Mouse (Mus musculus) cerebellum, adult 9-10 months (tissue): ENCODE measurements around the gene Rims3.

ENCODE experiments used
- DNase-seq: peaks from one replicate; pipeline ENCODE4 v3.0.0; 2022

The Rims3 gene

DNA sequence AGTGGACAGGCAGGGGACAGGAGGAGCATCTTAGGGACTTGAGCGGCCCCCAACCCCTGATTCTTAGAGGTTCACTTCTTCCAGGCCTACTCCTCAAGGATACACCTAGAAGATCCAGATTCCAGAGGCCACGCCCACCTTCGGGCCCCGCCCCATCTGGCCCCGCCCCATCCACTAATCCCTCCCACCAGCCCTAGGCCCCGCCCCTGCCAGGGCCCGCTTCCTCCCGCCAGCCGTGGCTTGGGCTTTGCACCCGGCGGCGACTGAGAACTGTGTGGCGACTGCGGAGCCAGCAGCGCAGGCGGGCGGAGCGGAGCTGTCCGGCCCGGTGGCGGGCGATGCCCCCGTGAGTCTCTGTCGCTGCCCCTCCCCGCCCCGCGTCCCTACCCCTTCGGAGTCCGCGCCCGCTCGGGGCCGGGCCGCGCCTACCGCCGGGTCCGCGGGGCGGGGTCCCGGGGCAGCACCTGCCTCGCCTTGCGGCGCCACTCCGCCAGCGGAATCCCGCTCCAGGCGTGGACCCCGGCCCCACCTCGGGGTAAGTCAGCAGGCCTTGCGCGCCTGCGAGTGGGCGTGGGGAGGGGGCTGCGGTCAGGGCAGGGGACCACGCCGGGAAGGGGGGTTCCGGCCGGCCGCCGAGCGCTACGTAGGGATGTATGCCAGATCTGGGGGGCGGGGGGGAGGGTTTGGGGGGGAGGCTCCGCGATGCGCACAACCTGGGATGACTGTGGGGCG lies at the start of gene Rims3:
Rims3 (plus strand) TSS at position 229 of the 732 bp plus-strand sequence.
- DNase-seq: peak; percentile 70

- no peak for DNase-seq
Measured at GRCm38 (mm10) chr4:120805816-120806215, 48.8 kb upstream of the Rims3 start.

DNA sequence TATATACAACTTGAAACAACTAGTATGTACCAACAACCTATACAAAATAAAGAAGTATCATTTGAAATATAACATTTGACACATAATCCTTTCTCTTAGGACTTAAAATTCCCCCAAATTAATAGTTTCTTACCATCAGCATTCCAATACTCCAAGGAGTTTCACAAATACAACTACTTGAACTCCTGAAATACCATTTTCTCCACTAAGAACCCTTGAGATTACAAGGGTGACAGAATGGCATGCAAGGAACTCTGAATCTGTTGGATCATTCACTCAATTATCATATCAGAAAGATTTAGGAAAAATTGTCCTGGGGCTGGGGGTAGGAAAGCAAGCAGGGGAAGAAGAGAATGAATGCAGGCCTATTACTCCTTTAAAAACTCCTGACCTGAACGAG lies 40.9 kb upstream of the Rims3 start:
- DNase-seq: no peak

DNA sequence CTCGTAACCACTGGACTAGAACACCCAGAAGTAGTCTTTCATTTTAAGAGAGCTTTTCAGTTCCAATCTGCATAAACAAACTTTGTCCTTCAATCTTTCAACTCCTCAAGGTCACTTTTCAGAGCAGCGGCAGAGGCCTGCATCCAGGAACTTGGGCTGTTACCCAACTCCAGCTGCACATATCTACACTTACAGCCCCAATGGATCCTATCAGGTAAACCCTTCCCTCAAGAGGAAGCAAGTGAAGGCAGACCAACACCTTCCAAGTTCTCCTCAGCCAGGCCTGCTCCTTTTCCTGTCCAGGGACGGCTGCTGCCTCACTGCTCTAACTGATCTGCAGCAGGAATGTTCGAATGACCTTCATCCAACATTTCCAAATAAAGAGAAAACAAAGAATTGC lies 40.4 kb upstream of the Rims3 start:
- DNase-seq: no peak

DNA sequence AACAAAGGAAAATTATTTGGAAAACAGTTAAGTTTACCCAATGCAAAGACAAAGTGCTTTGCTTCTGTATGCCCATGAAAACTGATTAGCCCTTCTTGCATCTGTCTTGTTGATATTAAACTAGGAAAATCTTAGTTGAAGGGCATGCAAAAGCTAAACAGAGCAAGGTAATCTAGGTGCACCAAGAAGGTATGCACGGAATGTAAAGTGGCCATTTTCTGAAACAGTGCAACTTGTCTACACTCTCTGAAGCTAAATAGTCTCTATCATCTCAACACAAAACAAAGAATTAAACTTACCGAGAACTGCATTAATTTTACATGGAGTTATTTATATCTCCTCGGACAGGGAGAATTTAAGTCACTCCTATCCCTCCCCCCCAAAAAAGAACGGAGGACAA lies 39.5 kb upstream of the Rims3 start:
- no peak for DNase-seq

DNA sequence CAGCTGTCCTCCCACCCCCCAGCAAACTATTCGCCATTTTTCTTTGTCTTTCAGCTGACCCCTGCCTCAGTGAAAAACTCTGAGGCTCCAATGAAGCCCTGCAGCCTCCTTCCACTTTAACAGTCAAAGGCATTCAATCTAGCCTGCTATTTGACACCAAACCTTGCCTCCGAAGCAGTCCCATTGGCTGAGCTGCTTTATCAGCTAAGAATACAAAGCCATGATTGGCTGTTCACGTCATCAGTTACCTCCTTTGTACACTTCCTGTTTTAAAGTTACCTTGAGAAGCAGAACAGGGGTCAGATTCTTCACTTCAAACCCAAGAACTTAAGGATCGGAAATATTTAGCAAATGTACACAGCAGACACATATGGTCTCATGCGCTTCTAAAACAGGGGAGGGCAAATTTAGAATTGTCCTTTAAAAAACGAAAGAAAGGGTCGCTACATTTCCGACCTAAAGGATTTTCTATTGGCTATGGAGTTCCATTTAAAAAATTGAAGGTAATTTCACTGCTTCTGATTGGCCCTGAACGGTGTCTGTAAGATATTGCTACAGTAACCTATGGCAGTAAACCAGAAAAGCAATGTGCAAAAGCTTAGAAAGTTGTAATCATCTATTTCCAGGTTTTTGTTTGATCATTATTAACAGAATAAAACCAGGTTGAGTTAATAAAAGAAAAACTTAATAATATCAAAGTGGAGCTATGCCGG lies 38.8 kb upstream of the Rims3 start:
- DNase-seq: peak; percentile 91

- no peak for DNase-seq
Measured at GRCm38 (mm10) chr4:120817002-120817774, 37.4 kb upstream of the Rims3 start.

DNA sequence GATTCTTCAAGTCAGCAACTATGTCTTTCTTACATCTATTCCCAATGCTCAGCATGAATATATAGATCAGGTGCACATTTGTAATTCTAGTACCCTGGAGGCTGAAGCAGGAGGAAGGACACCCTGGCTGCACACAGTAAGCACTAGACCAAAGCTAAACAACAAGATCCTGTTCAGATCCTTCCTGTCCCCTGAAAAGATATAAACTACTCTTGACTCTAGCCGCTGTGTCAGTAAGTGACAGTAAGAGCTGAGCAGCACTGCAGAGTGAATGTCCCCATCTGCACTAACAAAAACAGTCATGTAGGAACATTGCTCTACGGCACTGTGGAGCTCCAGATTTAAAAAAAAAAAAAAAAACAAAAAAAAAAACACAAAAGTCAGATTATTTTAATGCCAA lies 36.7 kb upstream of the Rims3 start:
- DNase-seq: no peak

DNA sequence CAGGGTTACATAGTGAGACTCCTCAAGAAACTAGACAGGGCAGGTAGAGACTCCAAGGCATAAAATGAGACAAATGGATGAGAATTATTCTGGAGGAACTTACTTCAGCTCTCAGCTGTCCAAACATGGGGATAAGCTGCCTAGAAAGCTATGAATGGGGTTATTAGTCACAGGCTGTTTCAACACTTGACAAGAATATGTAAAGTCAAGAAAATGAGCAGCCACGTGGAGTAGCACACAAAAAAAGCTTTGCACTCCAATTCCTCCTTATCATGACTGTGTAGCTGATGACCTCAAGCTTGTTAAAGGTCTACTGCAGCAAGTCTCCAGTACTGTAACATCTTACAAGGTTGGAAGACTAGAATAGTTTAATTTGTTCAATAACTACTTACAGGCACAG lies 35.3 kb upstream of the Rims3 start:
- no peak for DNase-seq

DNA sequence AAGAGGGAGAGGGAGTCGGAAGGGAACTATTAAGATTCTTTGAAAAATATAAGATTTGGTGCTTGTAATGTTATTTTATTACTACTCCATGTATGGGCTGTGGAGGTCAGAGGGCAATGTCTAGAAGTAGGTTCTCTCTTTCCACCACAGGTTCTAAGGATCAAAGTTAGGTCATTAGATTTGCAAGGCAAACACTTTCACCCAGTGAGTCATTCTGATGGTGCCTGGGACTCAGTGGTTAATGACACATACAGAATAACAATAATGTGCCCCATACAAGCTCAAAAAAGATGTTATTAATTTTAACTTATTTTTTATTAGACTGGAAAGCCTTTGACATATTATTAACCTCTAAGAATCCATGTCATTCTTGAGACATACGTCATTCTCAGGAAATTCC lies 34.7 kb upstream of the Rims3 start:
- DNase-seq: no peak

GRCm38 (mm10) chr4:120822191-120822911 lies 32.3 kb upstream of the Rims3 start:
- no peak for DNase-seq

DNA sequence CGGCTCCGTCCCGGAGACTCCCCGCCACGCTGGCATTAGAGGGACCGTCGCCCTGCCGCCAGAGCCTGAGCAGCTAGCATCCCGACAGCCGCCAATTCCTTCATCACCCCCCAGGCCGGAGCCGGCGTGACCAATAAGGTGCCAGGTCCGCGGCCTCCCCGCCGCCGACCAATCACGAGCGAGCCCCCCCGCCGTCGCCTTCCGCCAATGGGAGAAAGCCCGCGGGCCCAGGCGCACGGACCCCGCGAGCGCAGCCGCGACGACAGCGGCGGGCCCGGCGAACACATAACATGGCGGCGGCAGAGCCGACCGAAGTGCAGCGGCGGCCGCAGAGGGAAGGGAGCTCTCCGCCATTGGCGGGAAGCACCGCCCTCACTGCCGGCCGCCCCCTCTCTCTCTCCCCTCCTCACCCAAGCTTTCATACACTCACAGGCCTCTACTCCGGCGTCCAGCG lies 29.5 kb upstream of the Rims3 start:
- DNase-seq: peak; percentile 98

DNA sequence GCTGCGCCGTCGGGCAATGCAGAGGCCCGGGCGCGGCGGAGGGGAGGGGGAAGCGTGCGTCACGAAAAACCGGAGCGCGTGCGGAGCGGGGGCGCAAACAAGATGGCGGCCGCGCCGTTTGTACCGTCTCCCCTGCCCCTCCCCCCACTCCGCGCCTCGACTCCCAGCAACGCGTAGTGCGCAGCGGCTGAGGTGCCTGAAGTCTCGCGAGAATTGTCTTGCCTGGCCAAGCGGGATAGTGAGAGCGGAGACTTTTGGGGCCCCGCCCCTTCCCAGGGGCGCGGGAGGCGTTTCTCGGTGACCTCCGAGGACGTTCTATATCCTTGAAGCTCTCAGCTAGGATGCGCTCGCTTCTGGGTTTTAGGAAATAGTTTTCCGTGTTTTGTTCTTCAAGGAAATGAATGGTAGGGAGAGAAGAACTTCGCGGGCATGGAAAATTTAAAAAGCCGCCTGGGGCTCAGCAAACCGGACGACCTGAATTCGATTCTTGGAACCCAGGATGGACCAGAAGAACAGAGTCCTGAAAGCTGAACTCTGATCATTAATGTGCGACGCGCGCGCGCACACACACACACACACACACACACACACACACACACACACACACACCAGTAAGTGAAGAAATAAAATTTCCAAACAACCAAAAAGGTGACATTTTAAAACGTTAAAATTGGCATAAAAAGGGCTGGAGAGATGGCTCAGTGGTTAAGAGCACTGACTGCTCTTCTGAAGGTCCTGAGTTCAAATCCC lies 28.9 kb upstream of the Rims3 start:
- peak; percentile 98 for DNase-seq

GRCm38 (mm10) chr4:120826418-120826817 lies 28.2 kb upstream of the Rims3 start:
- DNase-seq: no peak

GRCm38 (mm10) chr4:120830767-120831166 lies 23.8 kb upstream of the Rims3 start:
- no peak for DNase-seq

DNA sequence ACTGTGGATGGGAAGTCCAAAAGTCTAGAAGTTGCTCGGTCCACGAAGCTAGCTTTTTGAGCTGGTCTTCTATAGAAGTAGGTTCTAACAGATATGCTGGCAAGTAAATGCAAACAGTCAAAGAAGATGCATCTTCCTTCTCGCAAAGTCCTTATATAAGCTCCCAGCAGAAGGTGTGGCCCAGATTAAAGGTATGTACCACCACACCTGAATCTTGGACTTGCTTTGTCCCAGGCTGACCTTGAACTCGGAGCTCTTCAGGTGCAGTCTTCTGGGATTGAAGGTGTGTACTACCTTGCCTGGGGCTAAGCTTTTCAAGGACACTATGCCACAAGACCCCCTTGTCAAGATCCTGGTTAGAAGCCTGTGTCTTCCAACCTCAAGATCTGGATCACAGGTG lies 23.1 kb upstream of the Rims3 start, which contains the start of gene Nfyc:
Nfyc (minus strand) TSS at position 101 of the 400 bp plus-strand sequence.
- no peak for DNase-seq

DNA sequence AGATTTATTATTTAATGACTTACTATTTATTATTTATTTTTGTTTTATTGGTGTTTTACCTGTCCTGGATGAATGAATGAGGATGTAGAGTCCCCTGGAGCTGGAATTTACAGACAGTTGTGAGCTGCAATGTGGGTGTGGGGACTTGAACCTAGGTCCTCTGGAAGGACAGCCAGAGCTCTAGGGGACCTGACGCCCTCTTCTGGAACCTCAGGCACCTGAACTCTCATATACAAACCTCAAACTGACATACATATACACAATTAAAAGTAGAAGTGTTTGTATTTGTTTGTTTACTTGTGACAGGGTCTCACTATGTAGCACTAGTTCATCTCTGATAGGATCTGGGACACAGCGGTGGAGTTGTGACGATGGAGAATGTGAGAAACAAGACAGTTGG lies 13.3 kb upstream of the Rims3 start:
- no peak for DNase-seq

DNA sequence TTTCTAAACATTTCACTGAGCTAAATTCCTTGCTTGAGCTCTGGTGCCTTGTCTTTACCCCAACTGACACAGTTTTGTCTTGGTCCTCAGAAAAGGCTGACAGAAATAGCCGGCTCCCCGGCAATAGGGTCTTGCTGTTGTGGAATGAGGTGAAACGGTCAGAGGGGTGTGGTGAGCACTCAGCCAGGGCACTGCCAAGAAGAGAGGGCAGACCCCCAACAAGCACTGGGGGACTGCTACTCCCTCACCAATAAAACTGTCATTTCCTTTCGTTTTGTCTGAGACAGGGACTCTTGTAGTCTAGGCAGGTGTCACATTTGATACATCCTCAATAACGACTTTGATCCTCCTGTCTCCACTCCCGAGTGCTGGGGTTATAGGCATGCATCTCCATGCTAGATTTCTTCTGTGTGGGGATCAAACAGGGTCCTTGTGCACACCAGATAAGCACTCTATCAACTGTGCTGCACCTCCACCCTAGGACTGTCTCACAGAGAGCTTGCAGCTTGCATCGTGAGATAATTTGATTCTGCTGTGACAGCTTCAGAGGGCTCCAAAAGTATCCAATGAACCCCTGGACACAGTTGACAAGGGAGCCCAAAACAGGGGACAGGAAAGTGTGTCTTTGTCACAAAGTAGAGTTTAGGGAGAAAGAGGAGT lies 10.1 kb upstream of the Rims3 start:
- no peak for DNase-seq

DNA sequence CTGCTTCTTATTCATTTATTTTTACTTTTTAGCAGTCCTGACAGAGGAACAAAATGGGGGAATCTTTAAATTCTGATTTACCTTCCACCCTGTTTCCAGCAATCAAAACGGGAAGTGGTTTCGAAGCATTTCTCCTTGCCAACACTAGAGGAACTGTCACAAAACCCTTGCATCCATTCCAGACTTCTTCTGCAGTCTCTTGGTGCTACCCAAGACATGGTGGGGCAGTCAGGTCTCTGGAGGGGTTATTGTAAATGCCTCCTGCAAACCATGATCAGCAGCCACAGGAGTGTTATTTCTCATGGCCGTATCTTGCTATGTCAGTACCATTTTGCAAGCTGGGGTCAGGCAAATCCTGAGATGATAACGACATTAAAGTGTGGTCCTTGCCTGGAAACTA lies 9.5 kb upstream of the Rims3 start:
- no peak for DNase-seq

DNA sequence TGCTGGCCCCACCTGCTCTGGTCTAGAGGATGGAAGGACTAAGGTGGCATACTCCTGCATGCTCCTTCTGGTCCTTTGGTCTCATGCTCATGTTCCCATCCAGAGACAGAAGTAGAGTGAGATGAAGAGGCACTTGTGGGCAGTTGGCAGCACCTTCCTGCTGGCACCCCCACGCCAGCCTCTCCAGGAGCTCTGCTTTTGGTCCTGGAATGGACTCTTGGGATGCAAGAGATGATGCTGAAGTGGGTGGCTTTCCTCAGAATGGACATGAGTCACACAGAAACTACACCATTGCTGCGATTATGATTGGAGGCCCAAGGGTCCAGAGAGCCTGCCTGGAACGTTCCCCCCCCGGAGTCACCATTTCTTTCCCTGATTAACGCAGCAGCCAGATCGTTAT lies 5.7 kb upstream of the Rims3 start:
- no peak for DNase-seq

DNA sequence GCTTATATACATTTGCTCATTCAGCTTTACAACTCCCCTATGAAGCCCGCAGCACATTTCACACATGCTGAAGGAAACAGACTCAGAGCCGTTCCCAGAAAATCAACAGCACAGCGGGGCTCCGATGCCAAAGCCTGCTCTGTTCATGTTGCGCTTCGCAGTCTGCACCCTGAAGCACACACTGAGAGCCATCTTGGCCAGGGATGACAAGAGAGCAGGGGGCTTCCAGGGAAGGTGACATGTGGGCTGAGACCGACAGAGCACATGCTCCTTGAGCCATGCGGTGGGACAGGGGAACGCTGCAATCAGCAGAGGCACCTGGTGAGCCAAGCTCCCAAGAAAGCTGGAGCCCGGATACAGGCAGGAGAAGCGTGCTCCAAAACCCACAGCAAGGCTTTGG lies 5.2 kb upstream of the Rims3 start:
- DNase-seq: no peak

DNA sequence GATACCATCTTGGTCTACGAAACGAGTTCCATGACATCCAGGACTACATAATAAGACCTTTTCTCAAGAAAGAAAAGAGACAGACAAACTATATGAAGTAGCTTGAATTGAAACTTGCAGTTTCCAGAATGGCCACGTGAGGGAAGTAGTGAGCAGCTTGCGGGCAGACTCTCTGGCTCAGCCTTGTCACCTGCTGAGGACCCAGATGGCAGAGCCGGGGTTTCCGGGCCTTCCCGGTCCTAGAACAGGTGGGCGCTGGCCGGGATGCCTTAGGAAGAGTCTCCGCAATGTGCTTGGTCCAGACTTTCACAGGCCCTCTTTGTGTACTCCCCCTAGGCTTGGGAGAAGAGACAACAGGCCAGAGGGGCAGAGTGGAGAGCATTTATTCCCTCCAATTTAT lies 3.7 kb upstream of the Rims3 start:
- DNase-seq: peak; percentile 97
